Mouse (Mus musculus) forebrain, embryonic 15.5 days (tissue): ENCODE results near the gene Ccl22. TPM values are rescaled to one million over a fixed set of nuclear protein-coding genes. Genes with fewer than 3 reads are reported as not detected.

Experiments used
- ATAC-seq: fragments of 200-750 bp; cut with Nextera tagmentation; replicated peaks from 2 replicates; pipeline ENCODE4 v1.8.0; 2017; ENCODE audit warnings: mild to moderate bottlenecking, moderate TSS enrichment, moderate library complexity
- H3K27ac ChIP-seq: fragments of 300-500 bp; sonication (generic); replicated peaks from 2 replicates; pipeline ENCODE4 v1.5.1; 2015; ENCODE audit warnings: mild to moderate bottlenecking, inconsistent platforms
- H3K27me3 ChIP-seq: fragments of 300-500 bp; sonication (generic); 2 replicates; pipeline ENCODE4 v1.6.1; 2015; ENCODE audit warnings: inconsistent platforms
- H3K36me3 ChIP-seq: fragments of 300-500 bp; sonication (generic); 2 replicates; pipeline ENCODE4 v1.6.1; 2015; ENCODE audit warnings: mild to moderate bottlenecking, inconsistent platforms
- H3K4me1 ChIP-seq: fragments of 300-500 bp; sonication (generic); 2 replicates; pipeline ENCODE4 v1.6.1; 2015; ENCODE audit warnings: inconsistent platforms
- H3K4me2 ChIP-seq: fragments of 300-500 bp; sonication (generic); replicated peaks from 2 replicates; pipeline ENCODE4 v1.6.1; 2015; ENCODE audit warnings: mild to moderate bottlenecking, inconsistent platforms
- H3K4me3 ChIP-seq: fragments of 300-500 bp; sonication (generic); 2 replicates; pipeline ENCODE4 v1.5.1; 2015; ENCODE audit warnings: mild to moderate bottlenecking, inconsistent platforms
- H3K9ac ChIP-seq: fragments of 300-500 bp; sonication (generic); replicated peaks from 2 replicates; pipeline ENCODE4 v1.6.1; 2015; ENCODE audit warnings: mild to moderate bottlenecking, inconsistent platforms
- H3K9me3 ChIP-seq: fragments of 300-500 bp; sonication (generic); 2 replicates; pipeline ENCODE4 v1.6.1; 2016; ENCODE audit warnings: inconsistent platforms
- WGBS: fragments of 180-500 bp; shearing (Covaris S2); methylation state at CpG from one replicate; pipeline ENCODE4 v1.1.7; 2015; ENCODE audit warnings: mixed read lengths; 5-methylcytosine and 5-hydroxymethylcytosine counted together
- polyA plus RNA-seq: library from polyadenylated mRNA; unstranded; fragments of >200 nt; fragmentation: Nextera tagmentation; extraction: Ambion mirVana; gene quantifications from 2 replicates; pipeline ENCODE4 v1.2.1, GENCODE M21; 2015

The Ccl22 gene
- polyA plus RNA-seq, 1 experiment from 2014 or later, result not detected

DNA sequence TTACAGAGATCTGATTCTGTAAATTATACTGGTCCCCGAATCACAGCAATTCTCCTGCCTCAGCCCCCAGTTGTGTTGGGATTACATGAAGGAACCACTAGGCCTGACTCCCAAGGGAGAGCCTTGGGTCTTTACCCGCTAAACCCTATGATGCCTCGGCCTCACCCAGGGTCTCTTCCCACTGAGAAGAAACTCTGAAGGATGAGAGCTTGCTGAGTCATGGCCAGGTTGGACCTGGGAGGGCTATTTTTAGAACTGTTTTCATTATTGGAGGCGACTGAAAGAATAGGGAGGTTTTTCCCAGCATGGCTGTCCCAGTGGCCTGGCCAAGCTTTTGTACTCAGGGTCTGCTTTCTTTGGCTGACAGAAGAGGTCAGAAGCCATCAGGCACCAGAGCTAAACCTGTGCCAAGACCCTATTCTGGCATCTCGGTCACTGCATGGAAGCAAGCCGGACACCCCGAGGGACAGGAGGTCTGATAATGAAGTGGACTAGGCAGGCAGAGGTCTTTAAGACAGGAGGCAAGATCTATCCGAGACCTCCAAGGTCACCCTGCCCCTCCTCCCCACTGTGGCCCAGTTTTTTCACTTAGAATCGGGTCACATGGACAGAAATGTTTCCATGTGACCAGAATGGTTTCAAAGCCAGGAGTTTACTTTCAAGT lies 38.5 kb upstream of the Ccl22 start:
- no peak overlapping the region for H3K4me2 ChIP-seq
- ATAC-seq, result no peak
- no peak overlapping the region for H3K27ac ChIP-seq
- no peak overlapping the region for H3K9ac ChIP-seq
- 79% methylated on average over 9 of the region's 9 CpGs for WGBS
- H3K4me1 ChIP-seq, result 0 out of 2 replicates have a peak, but pooled peaks cover 12% of the 10 kb centered on the region
- no peaks in the 10 kb centered on the region for H3K27me3 ChIP-seq
- no peak overlapping the region for H3K4me3 ChIP-seq
- no peaks in the 10 kb centered on the region for H3K36me3 ChIP-seq
- H3K9me3 ChIP-seq, result no peaks in the 10 kb centered on the region

DNA sequence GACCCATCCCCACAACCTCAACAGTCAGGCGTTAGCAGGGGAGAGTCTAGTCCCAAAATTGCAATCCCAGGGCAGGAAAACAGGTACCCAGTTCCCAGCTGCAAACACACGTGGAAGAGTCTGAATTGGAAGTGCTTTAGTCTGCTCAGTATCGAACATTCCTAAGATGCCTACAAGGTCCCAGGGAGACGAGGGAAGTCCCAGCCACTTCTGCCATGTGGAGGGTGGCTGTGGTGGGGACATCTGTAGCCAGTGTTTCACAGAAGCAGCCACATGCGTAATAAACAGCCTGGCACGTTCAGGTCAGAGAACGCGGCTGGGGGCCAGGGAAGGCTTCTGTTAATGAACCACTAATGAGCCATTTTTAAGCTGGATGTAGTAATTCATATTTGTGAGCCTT lies 35.1 kb upstream of the Ccl22 start:
- Histone ChIP-seq H3K4me2 (no peak overlapping the region), H3K9ac (no peak overlapping the region), H3K4me3 (no peak overlapping the region), H3K27me3 (no peaks in the 10 kb centered on the region), H3K4me1 (no peaks in the 10 kb centered on the region), H3K9me3 (no peaks in the 10 kb centered on the region), H3K36me3 (no peaks in the 10 kb centered on the region), H3K27ac (no peak overlapping the region)
- ATAC-seq, result no peak
- 54% methylated on average over 8 of the region's 8 CpGs for WGBS

DNA sequence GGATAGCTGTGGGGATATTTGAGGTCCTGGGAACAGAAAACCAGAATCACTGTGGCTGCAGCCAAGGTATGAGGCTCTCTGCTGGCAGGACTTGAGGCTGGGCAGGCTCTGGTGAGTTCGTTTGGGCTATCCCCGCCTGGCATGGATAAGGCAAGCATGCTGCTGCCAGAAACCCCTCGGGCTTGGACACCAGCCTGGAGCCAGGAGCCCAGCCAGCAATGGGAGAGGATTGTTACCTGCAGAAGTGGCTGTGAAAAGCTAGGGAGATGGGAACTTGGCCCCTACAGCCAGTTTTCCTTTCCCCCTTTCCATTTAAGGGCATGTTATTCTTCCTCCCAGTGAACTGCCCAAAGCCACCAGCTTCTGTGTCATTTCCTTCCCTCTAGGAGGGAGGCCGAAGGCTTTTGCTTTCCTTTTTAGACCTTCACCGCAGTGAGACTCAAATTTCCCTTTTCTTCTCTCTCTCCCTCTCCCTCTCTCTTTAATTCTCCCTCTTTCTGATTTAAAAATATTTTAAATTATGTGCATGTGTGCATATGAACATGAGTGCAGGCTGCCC lies 34.2 kb upstream of the Ccl22 start:
- 48% methylated on average over 5 of the region's 5 CpGs for WGBS
- H3K27ac ChIP-seq, result no peak overlapping the region
- no peak for ATAC-seq
- no peaks in the 10 kb centered on the region for H3K9me3 ChIP-seq
- no peaks in the 10 kb centered on the region for H3K4me1 ChIP-seq
- H3K36me3 ChIP-seq, result no peaks in the 10 kb centered on the region
- no peak overlapping the region for H3K9ac ChIP-seq
- H3K27me3 ChIP-seq, result no peaks in the 10 kb centered on the region
- no peak overlapping the region for H3K4me2 ChIP-seq
- no peak overlapping the region for H3K4me3 ChIP-seq

DNA sequence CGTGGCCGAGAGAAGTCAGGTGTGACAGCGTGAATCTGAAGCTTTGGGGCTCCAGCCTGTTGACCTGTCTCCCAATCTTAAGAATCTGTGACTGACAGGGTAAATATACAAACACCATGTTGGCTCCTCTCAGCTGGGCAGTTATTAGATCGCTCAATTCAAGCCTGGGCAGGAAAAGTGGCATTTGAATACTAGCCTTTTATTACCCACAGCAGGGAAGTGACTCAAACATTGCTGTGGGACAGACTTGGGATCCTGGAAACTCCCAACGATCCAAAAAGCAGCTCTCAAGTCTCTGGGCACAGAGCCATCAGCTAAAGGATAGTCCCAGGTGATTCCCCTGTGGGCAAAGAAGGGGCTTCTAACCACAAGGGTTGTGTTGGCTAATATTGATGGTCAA lies 30.8 kb upstream of the Ccl22 start:
- WGBS, result 45% methylated on average over 5 of the region's 5 CpGs
- no peak overlapping the region for H3K4me2 ChIP-seq

DNA sequence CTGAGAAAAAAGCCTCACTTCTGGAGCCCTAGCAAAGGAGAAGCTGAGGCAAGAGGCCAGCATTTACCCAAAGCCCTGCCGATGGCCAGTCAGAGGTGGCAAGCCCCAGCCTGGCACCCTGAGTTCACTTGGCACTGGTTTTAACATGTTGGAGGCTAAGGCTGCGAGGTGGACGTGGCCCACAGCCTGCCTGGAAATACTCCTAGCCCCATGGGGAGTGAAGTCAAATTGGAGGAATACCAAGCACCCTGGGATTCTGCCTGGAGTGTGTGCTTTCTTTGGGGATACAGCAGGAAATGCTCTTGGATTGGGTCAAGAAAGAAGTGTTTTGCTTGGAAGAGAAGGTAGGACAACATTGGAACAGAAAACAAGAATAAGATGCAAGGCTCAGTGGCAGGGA lies 29.5 kb upstream of the Ccl22 start:
- Histone ChIP-seq H3K36me3 (no peaks in the 10 kb centered on the region), H3K4me2 (no peak overlapping the region), H3K9me3 (no peaks in the 10 kb centered on the region), H3K4me3 (no peak overlapping the region), H3K4me1 (no peaks in the 10 kb centered on the region), H3K27me3 (no peaks in the 10 kb centered on the region), H3K9ac (no peak overlapping the region), H3K27ac (no peak overlapping the region)
- no peak for ATAC-seq
- WGBS, result 81% methylated on average over 3 of the region's 3 CpGs

More for the DNA sequence above, 30.8 kb upstream of the Ccl22 start:
- no peak overlapping the region for H3K27ac ChIP-seq
- H3K36me3 ChIP-seq, result no peaks in the 10 kb centered on the region
- no peak for ATAC-seq
- no peak overlapping the region for H3K4me3 ChIP-seq
- no peaks in the 10 kb centered on the region for H3K4me1 ChIP-seq
- no peak overlapping the region for H3K9ac ChIP-seq
- no peaks in the 10 kb centered on the region for H3K9me3 ChIP-seq
- no peaks in the 10 kb centered on the region for H3K27me3 ChIP-seq

DNA sequence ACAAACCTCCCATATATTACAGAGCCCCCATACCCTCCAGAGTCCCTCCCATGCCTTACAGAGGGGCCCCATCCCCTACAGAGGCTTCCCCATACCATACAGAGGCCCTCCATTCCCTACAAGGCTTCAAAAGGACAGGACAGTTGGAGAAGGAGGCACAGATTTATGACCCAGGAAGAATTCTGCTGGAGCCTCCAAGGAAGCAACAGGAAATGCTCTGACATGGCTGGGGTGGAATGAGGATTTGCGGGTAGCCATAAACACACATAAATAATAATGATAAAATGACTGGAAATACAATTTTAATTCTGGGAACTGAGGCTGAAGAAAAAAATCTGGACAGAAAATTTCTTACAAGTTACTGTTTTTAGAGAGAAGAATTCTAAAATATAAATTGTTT lies 28.5 kb upstream of the Ccl22 start:
- no peak overlapping the region for H3K9ac ChIP-seq
- WGBS, result 97% methylated on average over 1 of the region's 1 CpGs
- H3K4me2 ChIP-seq, result no peak overlapping the region
- H3K4me1 ChIP-seq, result no peaks in the 10 kb centered on the region
- no peaks in the 10 kb centered on the region for H3K36me3 ChIP-seq
- H3K27me3 ChIP-seq, result no peaks in the 10 kb centered on the region
- H3K4me3 ChIP-seq, result no peak overlapping the region
- no peak for ATAC-seq
- H3K9me3 ChIP-seq, result no peaks in the 10 kb centered on the region
- H3K27ac ChIP-seq, result no peak overlapping the region

DNA sequence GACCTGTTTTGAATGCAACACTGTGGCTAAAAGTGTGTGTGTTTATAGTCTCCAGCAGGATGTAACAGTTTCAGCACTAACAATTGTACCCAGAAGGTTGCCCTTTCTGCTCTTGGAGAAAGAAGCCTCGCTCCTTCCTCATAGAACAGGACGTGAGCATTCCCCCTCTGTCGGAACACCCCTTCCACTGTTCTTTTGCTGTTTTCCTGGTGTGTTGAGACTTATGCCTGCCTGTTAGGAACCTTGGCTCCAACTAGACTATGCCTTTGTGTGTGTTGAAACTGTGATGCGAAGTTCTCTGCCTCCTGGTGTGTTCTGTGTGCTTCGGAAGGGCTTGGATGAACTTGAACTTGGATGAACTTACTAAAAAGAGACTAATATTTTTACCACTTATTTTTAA lies 19.4 kb upstream of the Ccl22 start:
- Histone ChIP-seq H3K4me2 (no peak overlapping the region), H3K9me3 (no peaks in the 10 kb centered on the region), H3K27ac (no peak overlapping the region), H3K27me3 (no peaks in the 10 kb centered on the region), H3K36me3 (no peaks in the 10 kb centered on the region), H3K4me3 (no peak overlapping the region), H3K4me1 (no peaks in the 10 kb centered on the region), H3K9ac (no peak overlapping the region)
- no peak for ATAC-seq
- 89% methylated on average over 5 of the region's 5 CpGs for WGBS

DNA sequence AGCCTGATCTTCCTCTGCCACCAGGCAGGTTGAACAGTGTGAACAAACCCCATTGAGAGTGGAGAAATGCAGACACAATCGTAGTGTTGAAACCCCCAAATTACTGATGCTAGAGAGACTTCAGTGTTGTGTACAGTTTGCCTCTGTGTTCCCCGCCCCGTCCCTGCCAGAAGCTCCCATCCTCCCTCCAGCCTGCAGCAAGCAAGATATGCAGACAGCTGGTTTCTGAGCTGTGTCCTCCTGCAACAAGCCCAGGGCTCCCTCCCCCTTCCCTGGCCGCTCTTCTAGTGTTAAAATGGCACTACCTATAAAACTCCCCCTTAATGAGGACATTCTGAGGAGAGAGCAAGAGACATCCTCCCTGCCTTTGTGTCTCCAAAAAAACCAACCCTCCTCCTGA lies 16.1 kb upstream of the Ccl22 start:
- Histone ChIP-seq H3K9me3 (no peaks in the 10 kb centered on the region), H3K36me3 (no peaks in the 10 kb centered on the region), H3K27ac (no peak overlapping the region), H3K9ac (no peak overlapping the region), H3K4me2 (no peak overlapping the region), H3K4me3 (no peak overlapping the region), H3K27me3 (no peaks in the 10 kb centered on the region), H3K4me1 (no peaks in the 10 kb centered on the region)
- ATAC-seq, result no peak
- WGBS, result 82% methylated on average over 4 of the region's 4 CpGs

DNA sequence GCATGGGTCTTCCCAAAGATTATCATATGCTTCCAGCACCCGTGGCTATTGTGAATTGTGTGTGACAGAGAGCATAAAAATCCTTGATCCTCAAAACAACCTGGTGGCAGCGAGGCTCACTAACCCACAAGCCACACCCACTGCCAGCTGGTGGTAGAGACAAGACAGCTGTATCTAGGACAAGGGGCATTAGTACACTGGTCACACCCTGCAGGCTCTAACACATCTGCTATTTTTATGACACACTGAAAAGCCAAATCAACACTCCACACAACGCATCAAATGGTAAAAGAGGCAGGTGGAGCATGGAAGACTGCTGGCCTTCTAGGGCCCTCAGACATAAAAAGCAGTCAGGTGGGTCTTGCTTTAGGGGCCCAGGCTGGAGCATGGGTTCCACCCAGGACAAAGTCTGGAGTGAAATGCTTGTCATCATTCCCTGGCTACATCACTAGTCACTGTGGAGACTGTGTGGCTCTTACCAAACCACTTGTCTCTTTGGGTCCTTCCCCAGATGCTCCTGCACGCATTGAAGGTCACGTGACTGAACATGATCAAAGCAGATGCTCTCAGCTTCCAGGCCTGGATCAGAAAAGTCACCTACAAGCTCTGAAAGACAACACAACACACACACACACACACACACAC lies 11.4 kb upstream of the Ccl22 start:
- Histone ChIP-seq H3K4me3 (no peak overlapping the region), H3K9ac (no peak overlapping the region), H3K4me2 (no peak overlapping the region), H3K36me3 (no peaks in the 10 kb centered on the region), H3K9me3 (no peaks in the 10 kb centered on the region), H3K4me1 (no peaks in the 10 kb centered on the region), H3K27ac (no peak overlapping the region), H3K27me3 (no peaks in the 10 kb centered on the region)
- no peak for ATAC-seq
- 65% methylated on average over 5 of the region's 5 CpGs for whole genome bisulfite sequencing

DNA sequence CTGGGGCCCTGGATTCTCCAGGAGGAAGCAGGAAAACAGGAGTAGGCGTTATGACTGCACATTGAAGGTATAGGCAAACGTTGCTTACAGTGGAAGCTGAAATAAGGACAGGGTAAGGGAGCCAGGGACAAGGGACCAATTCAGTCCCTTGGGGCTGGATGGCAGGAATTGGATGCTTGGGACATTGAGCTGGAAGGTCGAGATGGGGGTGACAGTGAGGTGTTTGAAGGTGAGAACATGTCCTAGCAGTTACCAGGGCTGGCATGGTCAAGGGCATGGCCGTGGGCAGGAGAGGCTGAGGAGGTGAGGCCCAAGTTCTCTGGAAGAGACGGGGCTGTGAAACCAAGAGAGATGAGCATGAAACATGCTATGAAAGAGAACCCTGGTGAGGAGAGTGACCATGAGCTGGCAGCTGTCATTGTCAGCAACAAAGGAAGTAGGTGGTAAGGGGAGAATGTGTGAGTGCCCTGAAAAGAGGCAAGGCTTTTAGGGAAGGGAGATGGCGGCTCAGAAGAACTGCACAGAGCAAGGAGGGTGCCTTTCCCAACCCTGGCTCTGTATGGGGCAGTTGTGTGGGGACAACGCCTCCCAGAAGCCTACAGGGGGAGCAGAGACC lies 10.5 kb upstream of the Ccl22 start:
- Histone ChIP-seq H3K9ac (no peak overlapping the region), H3K36me3 (no peaks in the 10 kb centered on the region), H3K4me2 (no peak overlapping the region), H3K9me3 (no peaks in the 10 kb centered on the region), H3K4me3 (no peak overlapping the region), H3K27me3 (no peaks in the 10 kb centered on the region), H3K4me1 (no peaks in the 10 kb centered on the region), H3K27ac (no peak overlapping the region)
- no peak for ATAC-seq
- 81% methylated on average over 7 of the region's 7 CpGs for WGBS

DNA sequence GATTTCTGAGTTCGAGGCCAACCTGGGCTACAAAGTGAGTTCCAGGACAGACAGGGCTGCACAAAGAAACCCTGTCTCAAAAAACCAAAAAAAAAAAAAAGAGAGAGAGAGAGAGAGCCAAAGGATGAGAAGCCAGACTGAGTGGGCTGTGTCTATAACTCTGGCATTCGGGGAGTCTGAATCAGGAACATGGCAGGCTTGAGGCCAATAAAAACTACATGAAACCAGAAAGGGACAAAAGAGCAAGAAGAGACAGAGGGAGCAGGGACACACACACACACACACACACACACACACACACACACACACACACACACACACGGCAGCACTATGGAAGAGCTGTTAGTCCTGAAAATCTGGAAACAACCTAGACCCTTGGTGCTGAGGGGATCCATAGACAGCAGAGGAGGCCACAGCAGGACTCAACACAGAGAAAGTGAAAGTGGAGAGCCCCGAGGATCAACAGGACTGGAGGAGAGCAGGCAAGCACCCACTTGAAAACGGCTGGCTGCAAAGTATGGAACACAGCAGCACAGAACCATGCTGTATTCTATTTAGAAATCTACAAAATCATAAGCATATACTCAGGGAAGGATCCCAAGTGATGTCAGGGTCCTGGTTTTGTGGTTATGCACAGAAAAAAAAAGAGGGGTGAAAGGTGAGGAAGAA lies 9.8 kb upstream of the Ccl22 start:
- H3K9me3 ChIP-seq, result no peaks in the 10 kb centered on the region
- H3K36me3 ChIP-seq, result no peaks in the 10 kb centered on the region
- no peaks in the 10 kb centered on the region for H3K4me1 ChIP-seq
- H3K4me3 ChIP-seq, result no peak overlapping the region
- no peak overlapping the region for H3K9ac ChIP-seq
- 67% methylated on average over 5 of the region's 5 CpGs for WGBS
- ATAC-seq, result no peak
- no peak overlapping the region for H3K4me2 ChIP-seq
- no peak overlapping the region for H3K27ac ChIP-seq
- no peaks in the 10 kb centered on the region for H3K27me3 ChIP-seq

DNA sequence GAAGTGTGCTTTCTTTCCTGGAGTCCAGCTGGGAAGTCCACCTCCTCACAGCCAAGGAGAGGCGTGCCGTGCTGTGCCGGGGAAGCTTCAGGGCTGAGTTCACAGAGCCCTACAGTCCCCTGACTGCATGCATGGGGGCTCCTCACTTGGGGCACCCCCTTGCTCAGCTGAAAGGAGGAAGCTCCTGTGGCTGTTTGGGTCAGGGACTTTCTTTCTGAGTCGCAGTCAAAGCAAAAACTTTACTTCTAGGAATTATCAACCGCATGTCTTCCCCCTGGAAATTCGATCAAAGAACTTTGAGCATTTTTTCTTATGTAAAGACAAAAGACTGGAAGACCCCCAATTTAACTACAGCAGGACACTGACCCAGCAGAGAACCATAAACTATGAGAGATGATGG lies 5.6 kb upstream of the Ccl22 start:
- H3K27me3 ChIP-seq, result no peaks in the 10 kb centered on the region
- H3K9ac ChIP-seq, result no peak overlapping the region
- no peak overlapping the region for H3K27ac ChIP-seq
- no peak overlapping the region for H3K4me2 ChIP-seq
- H3K4me3 ChIP-seq, result no peak overlapping the region
- H3K4me1 ChIP-seq, result no peaks in the 10 kb centered on the region
- no peaks in the 10 kb centered on the region for H3K9me3 ChIP-seq
- 83% methylated on average over 6 of the region's 6 CpGs for WGBS
- ATAC-seq, result no peak
- H3K36me3 ChIP-seq, result no peaks in the 10 kb centered on the region
